Mouse (Mus musculus) midbrain, embryonic 12.5 days (tissue): ENCODE data around the gene Adamts5. TPM values are rescaled to one million over a fixed set of nuclear protein-coding genes. Genes with fewer than 3 reads are reported as not detected.

ENCODE experiments used
- ATAC-seq: fragments of 200-750 bp; cut with Nextera tagmentation; 2 replicates; pipeline ENCODE4 v1.8.0; 2017; ENCODE audit warnings: low read depth, moderate TSS enrichment, moderate library complexity; ENCODE audit not compliant: low FRiP score
- H3K27ac ChIP-seq: fragments of 300-500 bp; sonication (generic); replicated peaks from 2 replicates; pipeline ENCODE4 v1.5.1; 2016; ENCODE audit warnings: mild to moderate bottlenecking
- H3K27me3 ChIP-seq: fragments of 300-500 bp; sonication (generic); 2 replicates; pipeline ENCODE4 v1.6.1; 2016; ENCODE audit warnings: mild to moderate bottlenecking
- H3K36me3 ChIP-seq: fragments of 300-500 bp; sonication (generic); 2 replicates; pipeline ENCODE4 v1.6.1; 2016
- H3K4me1 ChIP-seq: fragments of 300-500 bp; sonication (generic); 2 replicates; pipeline ENCODE4 v1.6.1; 2016
- H3K4me2 ChIP-seq: fragments of 300-500 bp; sonication (generic); replicated peaks from 2 replicates; pipeline ENCODE4 v1.6.1; 2016; ENCODE audit warnings: mild to moderate bottlenecking, moderate library complexity
- H3K4me3 ChIP-seq: fragments of 300-500 bp; sonication (generic); 2 replicates; pipeline ENCODE4 v1.5.1; 2016; ENCODE audit warnings: mild to moderate bottlenecking
- H3K9ac ChIP-seq: fragments of 300-500 bp; sonication (generic); replicated peaks from 2 replicates; pipeline ENCODE4 v1.6.1; 2016; ENCODE audit warnings: mild to moderate bottlenecking, moderate library complexity
- H3K9me3 ChIP-seq: fragments of 300-500 bp; sonication (generic); 2 replicates; pipeline ENCODE4 v1.6.1; 2016; ENCODE audit warnings: mild to moderate bottlenecking
- WGBS: fragments of 180-500 bp; shearing (Covaris S2); methylation state at CpG from one replicate; pipeline ENCODE4 v1.1.7; 2016; 5-methylcytosine and 5-hydroxymethylcytosine counted together
- polyA plus RNA-seq: library from polyadenylated mRNA; unstranded; fragments of >200 nt; fragmentation: Nextera tagmentation; extraction: Ambion mirVana; gene quantifications from 2 replicates; pipeline ENCODE4 v1.2.1, GENCODE M21; 2016

Adamts5 gene
- polyA plus RNA-seq, 1 experiment from 2014 or later = 1.7 TPM

DNA sequence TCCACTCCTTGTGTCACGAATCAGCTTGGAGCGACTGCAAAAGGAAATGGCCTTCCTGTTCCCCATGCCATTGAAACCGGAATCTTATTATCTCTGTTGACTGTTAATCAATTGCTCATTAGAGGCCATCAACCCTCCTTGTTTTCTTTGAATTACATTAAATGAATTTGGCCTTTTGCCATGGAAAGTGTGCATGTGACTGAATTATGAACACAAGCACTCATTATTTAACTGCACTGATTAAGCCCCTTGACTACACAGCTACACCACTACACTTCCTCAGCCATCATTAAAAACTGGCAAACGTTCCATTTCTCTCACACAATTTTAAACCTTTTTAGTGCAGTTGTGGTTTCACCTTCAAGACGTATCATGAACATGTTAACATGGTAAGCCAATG is 11.8 kb downstream of the Adamts5 start:
- Histone ChIP-seq H3K36me3 (no peaks in the 10 kb centered on the region), H3K27ac (no peak overlapping the region), H3K4me3 (no peak overlapping the region), H3K27me3 (no peaks in the 10 kb centered on the region), H3K9ac (no peak overlapping the region), H3K9me3 (no peaks in the 10 kb centered on the region), H3K4me2 (no peak overlapping the region), H3K4me1 (no peaks in the 10 kb centered on the region; the same call in 1 of the 2 replicates)
- WGBS = 69% methylated on average over 5 of the region's 5 CpGs
- ATAC-seq = peak; percentile 55; the same call in 1 of the 2 replicates

DNA sequence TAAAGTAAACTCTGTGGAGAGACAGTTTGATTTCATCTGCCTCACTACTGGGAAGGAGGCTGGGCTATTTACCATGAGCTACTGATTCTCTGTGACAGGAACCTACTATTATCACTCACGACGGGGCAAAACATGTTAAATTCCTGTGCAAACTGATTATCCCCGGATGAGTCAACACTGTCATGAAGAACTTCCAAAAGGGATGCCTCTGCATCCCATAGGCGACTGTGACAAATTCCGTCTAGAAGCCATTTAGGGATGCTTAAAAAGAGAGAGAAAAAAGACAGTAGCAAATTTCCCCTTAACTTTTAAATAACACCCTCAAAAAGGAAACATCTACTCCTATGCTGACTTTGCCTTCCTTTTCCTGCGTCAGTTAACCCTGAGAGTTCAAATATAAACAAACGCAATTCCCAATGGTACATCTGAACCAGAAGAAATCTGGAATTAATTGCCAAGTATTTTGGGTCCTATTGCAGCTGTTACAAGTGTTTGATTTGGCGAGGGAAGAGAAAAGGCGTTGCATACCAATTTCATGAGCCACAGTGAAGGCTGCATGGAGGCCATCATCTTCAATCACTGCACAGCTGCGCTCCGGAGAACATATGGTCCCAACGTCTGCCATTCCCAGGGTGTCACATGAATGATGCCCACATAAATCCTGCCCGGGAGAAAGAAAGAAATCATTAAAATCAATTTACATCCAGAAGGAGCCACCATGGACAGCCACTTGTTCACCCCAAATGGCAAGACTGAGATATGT is 14.2 kb downstream of the Adamts5 start:
- ATAC-seq = peak; percentile 77; the same call in 1 of the 2 replicates
- H3K36me3 ChIP-seq = no peaks in the 10 kb centered on the region
- no peak overlapping the region for H3K9ac ChIP-seq
- WGBS = 61% methylated on average over 13 of the region's 13 CpGs
- no peak overlapping the region for H3K4me3 ChIP-seq
- H3K27ac ChIP-seq = no peak overlapping the region
- H3K4me1 ChIP-seq = no peaks in the 10 kb centered on the region; the same call in 1 of the 2 replicates
- H3K27me3 ChIP-seq = no peaks in the 10 kb centered on the region
- H3K9me3 ChIP-seq = no peaks in the 10 kb centered on the region
- H3K4me2 ChIP-seq = no peak overlapping the region

DNA sequence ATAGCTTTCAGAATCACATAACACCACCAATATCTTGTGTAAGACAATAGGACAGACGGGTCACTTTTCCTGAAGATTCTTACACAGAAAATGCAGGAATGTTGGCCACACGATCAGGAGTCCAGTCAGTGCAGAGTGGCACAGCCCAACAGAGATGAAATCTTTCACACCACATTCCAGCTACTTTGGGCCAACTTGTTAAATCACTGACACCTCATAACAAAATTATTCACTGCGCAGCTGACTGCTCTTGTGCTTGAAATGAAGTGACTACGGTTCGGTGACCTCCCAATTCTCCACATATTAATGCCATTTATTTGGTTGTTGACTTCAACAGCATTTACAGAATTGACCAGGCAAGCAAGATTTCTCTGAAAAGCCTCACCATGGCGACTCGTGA is 22.6 kb downstream of the Adamts5 start:
- Histone ChIP-seq H3K36me3 (no peaks in the 10 kb centered on the region), H3K9ac (no peak overlapping the region)
- 84% methylated on average over 7 of the region's 7 CpGs for WGBS

DNA sequence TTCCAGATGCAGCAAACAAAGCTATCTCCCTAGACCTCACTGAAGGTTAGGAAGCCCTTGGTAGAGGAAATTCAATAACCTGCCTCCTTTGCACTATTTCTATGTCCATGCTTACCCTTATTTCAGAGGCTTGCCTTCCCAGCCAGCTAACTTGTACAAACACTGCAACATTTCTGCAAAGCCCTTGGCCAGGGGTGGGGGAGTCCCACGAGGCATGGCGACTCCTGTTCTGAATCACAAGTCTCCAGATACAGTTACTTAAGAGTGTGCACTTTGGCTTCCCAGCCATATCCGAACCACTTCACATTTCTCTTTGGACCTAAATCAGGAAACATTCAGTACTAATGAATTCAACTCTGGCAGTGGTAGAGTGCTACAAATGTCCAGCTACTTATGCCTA is 27.5 kb downstream of the Adamts5 start:
- Histone ChIP-seq H3K4me1 (no peaks in the 10 kb centered on the region), H3K9me3 (no peaks in the 10 kb centered on the region), H3K4me2 (no peak overlapping the region), H3K27me3 (no peaks in the 10 kb centered on the region), H3K27ac (no peak overlapping the region), H3K36me3 (no peaks in the 10 kb centered on the region), H3K9ac (no peak overlapping the region), H3K4me3 (no peak overlapping the region)
- 87% methylated on average over 3 of the region's 3 CpGs for WGBS
- ATAC-seq = no peak

More for the DNA sequence above, 22.6 kb downstream of the Adamts5 start:
- H3K4me1 ChIP-seq = no peaks in the 10 kb centered on the region
- no peaks in the 10 kb centered on the region for H3K27me3 ChIP-seq
- no peak overlapping the region for H3K4me3 ChIP-seq
- H3K9me3 ChIP-seq = no peaks in the 10 kb centered on the region
- no peak overlapping the region for H3K4me2 ChIP-seq
- ATAC-seq = no peak
- no peak overlapping the region for H3K27ac ChIP-seq

DNA sequence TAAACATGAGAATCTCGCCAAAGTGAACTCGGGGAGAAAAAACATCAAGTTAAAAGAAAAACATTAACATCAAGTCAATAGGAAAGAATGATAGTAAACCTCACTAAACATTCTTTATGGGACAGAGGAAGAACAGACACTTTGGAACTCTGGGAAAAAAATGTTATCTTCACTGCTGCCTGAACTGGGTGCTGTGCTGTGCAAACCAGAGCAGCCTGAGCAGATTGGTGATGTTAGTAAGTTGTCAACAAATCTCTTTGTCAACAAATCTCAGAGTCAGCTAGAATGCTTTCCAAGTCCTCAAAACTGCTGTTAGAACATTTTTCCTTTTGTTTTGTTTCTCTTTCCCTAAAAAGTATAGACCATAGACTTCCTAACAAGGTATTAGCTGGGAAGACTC is 29.7 kb downstream of the Adamts5 start:
- Histone ChIP-seq H3K4me1 (no peaks in the 10 kb centered on the region), H3K9ac (no peak overlapping the region), H3K27me3 (no peaks in the 10 kb centered on the region), H3K4me3 (no peak overlapping the region), H3K36me3 (no peaks in the 10 kb centered on the region), H3K4me2 (no peak overlapping the region), H3K27ac (no peak overlapping the region), H3K9me3 (no peaks in the 10 kb centered on the region)
- WGBS = 75% methylated on average over 2 of the region's 2 CpGs
- ATAC-seq = no peak

DNA sequence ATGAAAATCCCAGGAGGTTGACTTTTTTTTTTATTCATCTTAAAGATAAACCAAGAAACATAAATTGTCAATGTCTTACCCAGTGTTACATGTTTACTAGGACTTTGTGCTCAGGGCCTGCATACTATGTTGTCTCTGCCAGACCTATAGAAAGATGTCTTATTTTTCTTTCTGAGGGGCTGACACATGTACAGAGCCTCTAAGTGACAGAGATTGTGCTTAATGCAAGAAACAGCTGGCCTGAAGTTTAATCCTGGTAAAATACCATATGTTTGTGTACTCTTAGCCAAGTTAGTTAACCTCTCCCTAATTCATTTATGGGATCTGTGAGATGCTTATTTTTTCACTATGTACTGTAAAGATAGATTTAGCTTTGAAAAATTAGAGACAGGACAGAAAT is 30.4 kb downstream of the Adamts5 start:
- Histone ChIP-seq H3K27me3 (no peaks in the 10 kb centered on the region), H3K4me2 (no peak overlapping the region), H3K27ac (no peak overlapping the region), H3K36me3 (no peaks in the 10 kb centered on the region), H3K4me3 (no peak overlapping the region), H3K4me1 (no peaks in the 10 kb centered on the region), H3K9me3 (no peaks in the 10 kb centered on the region), H3K9ac (no peak overlapping the region)
- ATAC-seq = no peak

DNA sequence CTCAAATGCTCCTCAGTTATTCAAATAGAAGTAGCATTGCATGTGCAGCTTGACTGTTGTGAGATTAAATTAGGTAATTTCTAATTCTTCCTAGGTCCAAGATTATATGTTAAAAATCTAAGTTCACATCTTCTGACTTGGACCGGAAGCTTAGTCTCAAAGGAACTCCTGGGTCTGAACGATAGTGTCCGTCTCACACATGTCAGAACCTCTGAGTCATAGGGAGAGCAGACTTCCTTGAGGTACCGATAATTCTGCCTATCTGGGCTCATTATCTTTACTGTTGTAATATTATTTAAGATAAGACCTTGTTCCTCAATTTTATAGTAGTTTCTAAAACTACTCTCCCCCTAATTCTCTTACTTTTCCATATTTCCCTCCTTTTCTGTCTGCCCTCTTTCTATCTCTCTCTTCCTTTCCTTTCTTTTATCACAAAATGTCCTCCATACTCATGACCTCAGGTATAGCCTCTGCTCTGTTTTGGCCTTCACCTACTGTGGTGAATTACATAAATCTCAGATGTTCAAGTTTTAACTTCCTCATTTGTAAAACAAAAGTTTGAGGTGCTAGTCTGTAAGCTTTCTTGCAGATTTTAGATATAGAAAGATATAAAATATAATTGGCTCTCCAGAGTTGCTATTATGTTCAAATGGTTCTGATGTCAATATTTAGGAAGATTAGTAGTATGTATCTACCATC is 36.8 kb downstream of the Adamts5 start:
- Histone ChIP-seq H3K27me3 (no peaks in the 10 kb centered on the region), H3K27ac (no peak overlapping the region), H3K36me3 (no peaks in the 10 kb centered on the region), H3K4me2 (no peak overlapping the region), H3K9ac (no peak overlapping the region), H3K4me3 (no peak overlapping the region), H3K9me3 (no peaks in the 10 kb centered on the region), H3K4me1 (no peaks in the 10 kb centered on the region)
- ATAC-seq = no peak
- WGBS = 99% methylated on average over 4 of the region's 4 CpGs

DNA sequence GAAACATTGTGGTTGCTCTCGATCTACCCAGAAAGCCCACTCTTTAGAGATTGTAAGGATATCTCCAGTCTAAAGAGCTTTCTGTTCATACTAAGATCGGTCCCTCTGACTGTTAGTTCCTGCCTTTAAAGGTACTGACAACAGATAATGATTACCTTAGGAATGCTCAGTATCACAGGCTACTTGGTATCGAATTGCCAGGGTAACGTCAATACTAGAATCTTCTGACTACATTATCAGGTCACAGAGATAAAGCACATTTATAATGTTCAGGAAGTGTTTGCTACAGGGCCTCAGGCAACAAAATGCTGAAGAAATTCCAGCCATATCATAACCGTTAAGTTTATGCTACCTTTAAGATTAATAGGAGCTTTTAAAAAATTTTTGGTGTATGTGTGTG is 47.1 kb downstream of the Adamts5 start:
- no peak overlapping the region for H3K27ac ChIP-seq
- no peak overlapping the region for H3K4me2 ChIP-seq
- no peak overlapping the region for H3K4me3 ChIP-seq
- no peaks in the 10 kb centered on the region for H3K4me1 ChIP-seq
- 90% methylated on average over 5 of the region's 5 CpGs for WGBS
- no peaks in the 10 kb centered on the region for H3K9me3 ChIP-seq
- no peak overlapping the region for H3K9ac ChIP-seq
- no peaks in the 10 kb centered on the region for H3K27me3 ChIP-seq
- H3K36me3 ChIP-seq = no peaks in the 10 kb centered on the region
- ATAC-seq = no peak

DNA sequence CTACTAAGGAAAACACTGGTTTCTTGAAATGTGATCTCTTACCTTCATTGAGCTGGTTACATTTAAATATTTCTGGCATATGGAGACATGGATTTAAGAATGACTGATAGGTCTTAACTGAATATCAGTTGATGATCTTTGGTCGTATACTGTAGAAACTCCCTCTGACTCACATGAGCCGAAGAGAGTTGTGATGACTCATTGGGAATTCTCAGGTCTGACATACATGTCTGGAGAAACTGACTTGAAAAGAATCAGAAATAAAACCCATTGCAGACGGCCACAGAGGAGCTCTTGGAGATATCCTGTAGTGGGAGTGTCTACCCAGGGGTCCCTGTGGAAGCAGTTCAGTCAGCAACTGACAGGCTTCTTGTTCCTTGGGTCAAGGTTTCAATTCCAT is 74.6 kb downstream of the Adamts5 start:
- Histone ChIP-seq H3K36me3 (no peaks in the 10 kb centered on the region), H3K9ac (no peak overlapping the region), H3K27me3 (no peaks in the 10 kb centered on the region), H3K4me1 (no peaks in the 10 kb centered on the region), H3K9me3 (no peaks in the 10 kb centered on the region), H3K27ac (no peak overlapping the region), H3K4me3 (no peak overlapping the region), H3K4me2 (no peak overlapping the region)
- WGBS = 80% methylated on average over 3 of the region's 3 CpGs
- ATAC-seq = no peak

DNA sequence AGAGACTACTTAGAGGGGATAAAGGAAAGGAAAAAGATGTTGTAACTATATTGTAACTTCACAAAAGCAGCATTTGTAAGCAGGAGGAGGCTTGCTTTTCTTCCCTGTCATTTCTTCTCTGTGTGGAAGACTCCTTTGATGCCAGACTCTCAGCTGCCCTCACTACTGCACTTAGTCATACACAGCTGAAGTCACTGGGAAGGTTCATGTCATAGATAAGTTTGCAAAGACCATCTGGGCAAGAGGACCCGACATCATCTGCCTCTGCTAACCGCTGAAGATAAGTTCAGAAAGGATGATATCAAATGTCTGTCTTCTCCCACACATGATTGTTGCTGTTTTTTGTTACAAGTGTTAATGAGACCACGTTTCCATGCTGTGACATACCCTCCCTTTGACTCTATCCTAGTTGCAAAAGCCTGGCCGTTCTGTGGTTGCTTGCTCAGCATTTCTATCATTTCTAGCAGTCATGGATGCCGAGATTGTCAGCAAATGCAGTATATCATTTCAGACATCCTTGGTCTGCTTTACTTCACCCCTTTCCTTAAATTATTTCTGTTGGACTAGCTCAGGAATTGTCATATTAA is 79.2 kb downstream of the Adamts5 start:
- no peak overlapping the region for H3K27ac ChIP-seq
- H3K4me2 ChIP-seq = no peak overlapping the region
- no peak for ATAC-seq
- no peak overlapping the region for H3K4me3 ChIP-seq
- no peak overlapping the region for H3K9ac ChIP-seq
- 87% methylated on average over 5 of the region's 5 CpGs for WGBS
- no peaks in the 10 kb centered on the region for H3K27me3 ChIP-seq
- no peaks in the 10 kb centered on the region for H3K9me3 ChIP-seq
- H3K4me1 ChIP-seq = no peaks in the 10 kb centered on the region
- no peaks in the 10 kb centered on the region for H3K36me3 ChIP-seq

DNA sequence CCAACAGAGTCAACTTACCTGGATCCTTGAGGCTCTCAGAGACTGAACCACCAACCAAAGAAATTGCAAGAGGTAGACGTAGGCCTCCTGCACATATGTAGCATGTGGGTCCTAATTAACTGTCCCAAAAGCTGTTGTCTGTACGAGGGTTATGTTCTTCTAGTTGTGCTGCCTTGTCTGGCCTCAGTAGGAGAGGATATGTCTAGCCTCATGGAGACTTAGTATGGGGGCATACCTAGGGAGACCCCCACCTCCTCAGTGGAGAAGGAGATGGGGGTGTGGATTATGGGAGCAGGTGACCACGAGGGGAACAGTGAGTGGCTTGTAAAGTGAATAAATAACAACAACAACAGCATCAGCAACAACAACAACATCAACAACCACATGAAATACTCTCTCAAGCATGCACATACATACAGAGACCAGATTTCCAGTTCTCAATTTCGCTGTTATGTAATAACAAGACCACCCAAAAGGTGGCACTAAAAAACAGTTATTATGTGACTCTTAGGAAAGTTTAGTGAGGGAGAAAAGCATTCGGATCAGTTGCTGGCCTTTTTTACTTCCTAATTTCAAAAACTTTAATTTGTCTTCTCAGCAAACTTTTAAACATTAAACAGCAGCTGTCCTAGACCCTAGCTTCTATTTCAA is 81.7 kb downstream of the Adamts5 start:
- H3K9me3 ChIP-seq = no peaks in the 10 kb centered on the region
- no peaks in the 10 kb centered on the region for H3K36me3 ChIP-seq
- H3K27me3 ChIP-seq = no peaks in the 10 kb centered on the region
- no peaks in the 10 kb centered on the region for H3K4me1 ChIP-seq
- no peak overlapping the region for H3K9ac ChIP-seq
- 59% methylated on average over 5 of the region's 5 CpGs for WGBS
- no peak overlapping the region for H3K4me2 ChIP-seq
- ATAC-seq = peak; percentile 55
- H3K27ac ChIP-seq = no peak overlapping the region
- no peak overlapping the region for H3K4me3 ChIP-seq

DNA sequence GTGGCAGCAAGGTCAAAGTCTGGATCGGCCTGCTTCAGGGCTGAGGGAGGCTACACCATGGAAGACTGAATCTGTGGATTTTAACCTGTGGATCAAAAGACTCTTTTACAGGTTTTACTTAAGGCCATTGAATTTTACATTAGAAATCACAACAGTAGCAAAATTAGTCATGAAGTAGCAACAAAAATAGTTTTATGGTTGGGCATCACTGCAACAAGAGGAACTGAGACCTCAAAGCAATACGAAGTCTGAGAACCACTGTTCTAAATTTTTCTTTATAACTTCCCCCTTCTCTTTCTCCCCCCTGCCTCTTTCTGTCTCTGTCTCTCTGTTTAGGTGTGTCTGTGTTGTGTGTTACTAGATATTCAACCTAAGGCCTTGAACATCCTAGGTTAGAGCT is 87.5 kb downstream of the Adamts5 start:
- ATAC-seq = no peak
- no peak overlapping the region for H3K4me2 ChIP-seq
- 91% methylated on average over 2 of the region's 2 CpGs for WGBS
- H3K4me3 ChIP-seq = no peak overlapping the region
- no peak overlapping the region for H3K9ac ChIP-seq
- no peaks in the 10 kb centered on the region for H3K9me3 ChIP-seq
- H3K27ac ChIP-seq = no peak overlapping the region
- H3K4me1 ChIP-seq = no peaks in the 10 kb centered on the region
- H3K27me3 ChIP-seq = no peaks in the 10 kb centered on the region
- H3K36me3 ChIP-seq = no peaks in the 10 kb centered on the region
